Mouse (Mus musculus): ENCODE data around the gene S100a16. TPM values are rescaled to one million over a fixed set of nuclear protein-coding genes. Genes with fewer than 3 reads are reported as not detected.

Gene S100a16
- polyA plus RNA-seq, 1 experiment from 2014 or later, result 32.8 TPM

- H3K27me3 ChIP-seq (replicated peaks), result no peaks in the 10 kb centered on the region
- no peak overlapping the region for H3K27ac ChIP-seq
- H3K4me3 ChIP-seq, result no peak overlapping the region
- no peak overlapping the region for H3K9ac ChIP-seq
- H3K4me2 ChIP-seq, result no peak overlapping the region
- 73% methylated on average over 3 of the region's 3 CpGs for WGBS (ENCODE audit: insufficient replicate concordance)
- H3K9me3 ChIP-seq (replicated peaks), result no peaks in the 10 kb centered on the region
- no peaks in the 10 kb centered on the region for H3K4me1 ChIP-seq
- ATAC-seq, result no peak
- no peaks in the 10 kb centered on the region for H3K36me3 ChIP-seq
Measured at GRCm38 (mm10) chr3:90575320-90575719, 38.3 kb downstream of the S100a16 start.

GRCm38 (mm10) chr3:90576351-90577001 is 39.4 kb downstream of the S100a16 start:
- Histone ChIP-seq H3K4me1 (no peaks in the 10 kb centered on the region), H3K27me3 (replicated peaks) (no peaks in the 10 kb centered on the region), H3K4me2 (no peak overlapping the region), H3K4me3 (no peak overlapping the region), H3K9me3 (replicated peaks) (no peaks in the 10 kb centered on the region), H3K9ac (no peak overlapping the region), H3K27ac (no peak overlapping the region), H3K36me3 (no peaks in the 10 kb centered on the region)
- ATAC-seq, result no peak
- WGBS (ENCODE audit: insufficient replicate concordance), result 59% methylated on average over 10 of the region's 10 CpGs

- Histone ChIP-seq H3K9ac (no peak overlapping the region), H3K4me2 (no peak overlapping the region), H3K27me3 (replicated peaks) (no peaks in the 10 kb centered on the region), H3K4me3 (no peak overlapping the region), H3K27ac (no peak overlapping the region), H3K36me3 (no peaks in the 10 kb centered on the region), H3K4me1 (no peaks in the 10 kb centered on the region), H3K9me3 (replicated peaks) (no peaks in the 10 kb centered on the region)
- WGBS (ENCODE audit: insufficient replicate concordance), result 71% methylated on average over 7 of the region's 7 CpGs
- ATAC-seq, result no peak
Measured at GRCm38 (mm10) chr3:90579433-90579832, 42.4 kb downstream of the S100a16 start.

- Histone ChIP-seq H3K27me3 (replicated peaks) (no peaks in the 10 kb centered on the region), H3K4me1 (no peaks in the 10 kb centered on the region), H3K9me3 (replicated peaks) (no peaks in the 10 kb centered on the region), H3K4me2 (no peak overlapping the region), H3K27ac (no peak overlapping the region), H3K36me3 (no peaks in the 10 kb centered on the region), H3K4me3 (no peak overlapping the region), H3K9ac (no peak overlapping the region)
- WGBS (ENCODE audit: insufficient replicate concordance), result 74% methylated on average over 5 of the region's 5 CpGs
- no peak for ATAC-seq
Measured at GRCm38 (mm10) chr3:90581141-90581540, 44.1 kb downstream of the S100a16 start.

- ATAC-seq, result no peak
- WGBS (ENCODE audit: insufficient replicate concordance), result 83% methylated on average over 1 of the region's 1 CpGs
Measured at GRCm38 (mm10) chr3:90582156-90582555, 45.1 kb downstream of the S100a16 start.

GRCm38 (mm10) chr3:90582556-90582955 is 45.5 kb downstream of the S100a16 start:
- Histone ChIP-seq H3K9me3 (replicated peaks) (no peaks in the 10 kb centered on the region), H3K4me3 (no peak overlapping the region), H3K9ac (no peak overlapping the region), H3K4me2 (no peak overlapping the region), H3K4me1 (no peaks in the 10 kb centered on the region; the same call in 1 of the 2 replicates), H3K27ac (no peak overlapping the region), H3K27me3 (replicated peaks) (no peaks in the 10 kb centered on the region), H3K36me3 (no peaks in the 10 kb centered on the region)
- whole genome bisulfite sequencing (ENCODE audit: insufficient replicate concordance), result 72% methylated on average over 4 of the region's 4 CpGs
- ATAC-seq, result no peak

More at GRCm38 (mm10) chr3:90582156-90582555, 45.1 kb downstream of the S100a16 start:
- H3K27me3 ChIP-seq (replicated peaks), result no peaks in the 10 kb centered on the region
- no peak overlapping the region for H3K27ac ChIP-seq
- H3K36me3 ChIP-seq, result no peaks in the 10 kb centered on the region
- no peak overlapping the region for H3K9ac ChIP-seq
- H3K4me1 ChIP-seq, result no peaks in the 10 kb centered on the region
- H3K4me2 ChIP-seq, result no peak overlapping the region
- no peaks in the 10 kb centered on the region for H3K9me3 ChIP-seq (replicated peaks)
- no peak overlapping the region for H3K4me3 ChIP-seq

- no peak for ATAC-seq
- 44% methylated on average over 3 of the region's 3 CpGs for WGBS (ENCODE audit: insufficient replicate concordance)
- Histone ChIP-seq H3K9ac (no peak overlapping the region), H3K4me3 (no peak overlapping the region), H3K4me1 (no peaks in the 10 kb centered on the region; the same call in 1 of the 2 replicates), H3K4me2 (no peak overlapping the region), H3K36me3 (no peaks in the 10 kb centered on the region), H3K9me3 (replicated peaks) (no peaks in the 10 kb centered on the region), H3K27ac (no peak overlapping the region), H3K27me3 (replicated peaks) (no peaks in the 10 kb centered on the region)
Measured at GRCm38 (mm10) chr3:90583893-90584292, 46.8 kb downstream of the S100a16 start.

GRCm38 (mm10) chr3:90585595-90585994 is 48.5 kb downstream of the S100a16 start:
- no peaks in the 10 kb centered on the region for H3K27me3 ChIP-seq (replicated peaks)
- no peak overlapping the region for H3K4me2 ChIP-seq
- H3K9ac ChIP-seq, result no peak overlapping the region
- H3K27ac ChIP-seq, result no peak overlapping the region
- no peaks in the 10 kb centered on the region for H3K9me3 ChIP-seq (replicated peaks)
- 28% methylated on average over 5 of the region's 5 CpGs for WGBS (ENCODE audit: insufficient replicate concordance)
- no peak overlapping the region for H3K4me3 ChIP-seq
- H3K36me3 ChIP-seq, result no peaks in the 10 kb centered on the region
- no peaks in the 10 kb centered on the region; the same call in 1 of the 2 replicates for H3K4me1 ChIP-seq
- 0 out of 2 replicates have a peak, but pooled peaks have one; percentile 22 for ATAC-seq

GRCm38 (mm10) chr3:90586016-90586643 is 49.1 kb downstream of the S100a16 start:
- H3K9me3 ChIP-seq (replicated peaks), result no peaks in the 10 kb centered on the region
- no peak overlapping the region for H3K4me3 ChIP-seq
- no peaks in the 10 kb centered on the region; the same call in 1 of the 2 replicates for H3K4me1 ChIP-seq
- no peaks in the 10 kb centered on the region for H3K27me3 ChIP-seq (replicated peaks)
- H3K9ac ChIP-seq, result no peak overlapping the region
- WGBS (ENCODE audit: insufficient replicate concordance), result 71% methylated on average over 15 of the region's 15 CpGs
- H3K27ac ChIP-seq, result no peak overlapping the region
- H3K4me2 ChIP-seq, result no peak overlapping the region
- no peaks in the 10 kb centered on the region for H3K36me3 ChIP-seq
- no peak for ATAC-seq

- Histone ChIP-seq H3K4me2 (no peak overlapping the region), H3K27me3 (replicated peaks) (no peaks in the 10 kb centered on the region), H3K9me3 (replicated peaks) (no peaks in the 10 kb centered on the region), H3K4me3 (no peak overlapping the region), H3K9ac (no peak overlapping the region), H3K36me3 (no peaks in the 10 kb centered on the region), H3K27ac (no peak overlapping the region), H3K4me1 (no peaks in the 10 kb centered on the region; the same call in 1 of the 2 replicates)
- no peak for ATAC-seq
- 29% methylated on average over 10 of the region's 10 CpGs for WGBS (ENCODE audit: insufficient replicate concordance)
Measured at GRCm38 (mm10) chr3:90586906-90587305, 49.9 kb downstream of the S100a16 start.

GRCm38 (mm10) chr3:90587361-90588101 is 50.5 kb downstream of the S100a16 start:
- no peak overlapping the region for H3K4me3 ChIP-seq
- no peaks in the 10 kb centered on the region for H3K27me3 ChIP-seq (replicated peaks)
- H3K4me1 ChIP-seq, result no peaks in the 10 kb centered on the region; the same call in 1 of the 2 replicates
- H3K36me3 ChIP-seq, result no peaks in the 10 kb centered on the region
- H3K27ac ChIP-seq, result no peak overlapping the region
- H3K9ac ChIP-seq, result no peak overlapping the region
- H3K9me3 ChIP-seq (replicated peaks), result no peaks in the 10 kb centered on the region
- H3K4me2 ChIP-seq, result no peak overlapping the region
- WGBS (ENCODE audit: insufficient replicate concordance), result 75% methylated on average over 14 of the region's 14 CpGs
- no peak for ATAC-seq

- no peak for ATAC-seq
- no peak overlapping the region for H3K27ac ChIP-seq
- no peak overlapping the region for H3K4me2 ChIP-seq
- H3K4me3 ChIP-seq, result no peak overlapping the region
- no peaks in the 10 kb centered on the region for H3K9me3 ChIP-seq (replicated peaks)
- WGBS (ENCODE audit: insufficient replicate concordance), result 38% methylated on average over 6 of the region's 6 CpGs
- H3K36me3 ChIP-seq, result no peaks in the 10 kb centered on the region
- no peak overlapping the region for H3K9ac ChIP-seq
- no peaks in the 10 kb centered on the region for H3K27me3 ChIP-seq (replicated peaks)
- H3K4me1 ChIP-seq, result no peaks in the 10 kb centered on the region; the same call in 1 of the 2 replicates
Measured at GRCm38 (mm10) chr3:90589390-90589789, 52.3 kb downstream of the S100a16 start.

Data from liver, embryonic 12.5 days (tissue).